Mouse (Mus musculus) stomach, postnatal 0 days (tissue): ENCODE measurements around the gene 1810010H24Rik.

ENCODE experiments used
- CTCF ChIP-seq: IDR thresholded peaks from 2 replicates; pipeline ENCODE4 v1.5.1; 2016; ENCODE audit warnings: antibody characterized with exemption, low read depth, mild to moderate bottlenecking, moderate library complexity
- EP300 ChIP-seq: optimal IDR thresholded peaks from 2 replicates; pipeline ENCODE3; 2016; ENCODE audit warnings: antibody characterized with exemption

- no peak for TF ChIP-seq CTCF
- TF ChIP-seq EP300 = no peak
Observed at GRCm38 (mm10) chr11:106999949-107000513, 25.4 kb upstream of the 1810010H24Rik start.
